Mouse (Mus musculus): ENCODE results near the gene Fgfr2. TPM values are rescaled to one million over a fixed set of nuclear protein-coding genes. Genes with fewer than 3 reads are reported as not detected.

Fgfr2 gene
- polyA plus RNA-seq, 1 experiment from 2014 or later, result 92.0 TPM

- no peaks in the 10 kb centered on the region for H3K27me3 ChIP-seq (ENCODE audit: control insufficient read depth, insufficient read depth, low read length)
- peaks cover 41% of the 10 kb centered on the region for H3K36me3 ChIP-seq (ENCODE audit: control insufficient read depth, insufficient read depth, low read length)
- H3K27ac ChIP-seq (ENCODE audit: low read depth, low read length), result no peak overlapping the region
- no peak overlapping the region for H3K4me2 ChIP-seq
- DNase-seq (ENCODE audit: low spot score, missing footprints) (no peak), ATAC-seq (ENCODE audit: low FRiP score) (no peak)
- H3K9me3 ChIP-seq (ENCODE audit: control insufficient read depth, low read length), result no peaks in the 10 kb centered on the region
- no peak overlapping the region for H3K9ac ChIP-seq (ENCODE audit: low read length)
- WGBS, result 86% methylated on average over 1 of the region's 1 CpGs
- H3K4me3 ChIP-seq (ENCODE audit: low read depth, low read length), result no peak overlapping the region
- no peaks in the 10 kb centered on the region for H3K4me1 ChIP-seq (ENCODE audit: control insufficient read depth, insufficient read depth, low read length)
Measured at GRCm38 (mm10) chr7:132880276-132880675, 242.9 kb downstream of the Fgfr2 start.

DNA sequence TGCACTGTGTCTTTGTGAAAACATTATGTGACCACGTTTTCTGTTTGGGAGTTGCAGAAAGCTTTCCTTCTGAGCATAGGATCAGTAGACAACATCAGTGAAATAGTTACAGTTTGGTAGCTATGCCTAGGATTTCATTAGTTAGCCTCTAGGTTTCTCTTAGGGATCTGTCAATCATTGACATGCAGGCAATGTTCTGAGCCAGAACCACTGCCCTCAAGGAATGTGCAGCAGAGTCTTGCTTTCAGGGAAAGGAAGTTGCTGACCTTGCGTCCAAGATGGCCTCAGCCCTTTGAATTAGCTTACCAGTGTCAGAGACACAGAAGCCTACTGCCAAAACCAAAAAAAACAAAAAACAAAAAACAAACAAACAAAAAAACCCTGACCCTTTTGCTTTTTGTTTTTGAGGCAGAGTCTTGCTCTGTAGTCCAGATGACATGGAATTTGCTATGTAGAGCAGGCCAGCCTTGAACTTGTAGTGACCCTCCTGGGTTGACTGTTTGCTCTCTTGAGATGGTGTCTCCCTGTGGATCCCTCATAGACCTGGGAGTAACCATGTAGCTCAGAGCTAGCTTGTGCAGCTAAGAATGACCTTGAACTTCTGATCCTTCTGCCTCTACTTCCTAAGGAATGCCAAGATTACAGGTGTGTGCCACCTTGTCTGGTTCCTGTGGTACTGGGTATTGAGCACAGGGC, 247.6 kb downstream of the Fgfr2 start:
- Histone ChIP-seq H3K4me1 (ENCODE audit: control insufficient read depth, insufficient read depth, low read length) (no peaks in the 10 kb centered on the region), H3K36me3 (ENCODE audit: control insufficient read depth, insufficient read depth, low read length) (peaks cover 33% of the 10 kb centered on the region), H3K9ac (ENCODE audit: low read length) (no peak overlapping the region), H3K4me2 (no peak overlapping the region), H3K9me3 (ENCODE audit: control insufficient read depth, low read length) (no peaks in the 10 kb centered on the region), H3K27ac (ENCODE audit: low read depth, low read length) (no peak overlapping the region), H3K4me3 (ENCODE audit: low read depth, low read length) (no peak overlapping the region), H3K27me3 (ENCODE audit: control insufficient read depth, insufficient read depth, low read length) (no peaks in the 10 kb centered on the region)
- no peak for ATAC-seq (ENCODE audit: low FRiP score)
- no peak for DNase-seq (ENCODE audit: low spot score, missing footprints)
- 93% methylated on average over 2 of the region's 2 CpGs for WGBS

- no peak overlapping the region for H3K27ac ChIP-seq (ENCODE audit: low read depth, low read length)
- WGBS, result 95% methylated on average over 2 of the region's 2 CpGs
Measured at GRCm38 (mm10) chr7:132873043-132873442, 250.1 kb downstream of the Fgfr2 start.

DNA sequence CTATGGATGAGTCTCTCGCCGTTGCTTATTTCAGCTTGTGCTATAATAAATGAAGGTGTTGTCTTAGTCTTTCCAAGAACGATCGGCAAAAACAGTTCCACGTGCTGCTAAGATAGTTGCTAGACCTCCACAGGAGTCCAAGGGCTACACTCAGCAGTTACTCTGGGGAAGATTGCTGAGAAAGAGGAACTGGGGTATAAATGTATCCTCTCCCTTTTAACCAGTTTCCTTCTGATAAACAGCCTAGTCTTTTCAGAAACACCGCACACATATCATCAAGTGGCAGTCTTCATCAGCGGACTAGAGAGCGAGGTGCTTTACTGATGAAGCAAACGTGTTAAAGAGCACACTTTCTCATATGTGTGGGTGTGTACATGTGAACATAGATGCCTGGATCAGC, 256.8 kb downstream of the Fgfr2 start:
- no peaks in the 10 kb centered on the region for H3K27me3 ChIP-seq (ENCODE audit: control insufficient read depth, insufficient read depth, low read length)
- ATAC-seq (ENCODE audit: low FRiP score), result no peak
- WGBS, result 94% methylated on average over 9 of the region's 9 CpGs
- no peaks in the 10 kb centered on the region for H3K4me1 ChIP-seq (ENCODE audit: control insufficient read depth, insufficient read depth, low read length)
- H3K36me3 ChIP-seq (ENCODE audit: control insufficient read depth, insufficient read depth, low read length), result no peaks in the 10 kb centered on the region; the same call in 1 of the 2 replicates
- no peak overlapping the region for H3K27ac ChIP-seq (ENCODE audit: low read depth, low read length)
- H3K9me3 ChIP-seq (ENCODE audit: control insufficient read depth, low read length), result no peaks in the 10 kb centered on the region
- H3K4me2 ChIP-seq, result no peak overlapping the region
- DNase-seq (ENCODE audit: low spot score, missing footprints), result no peak
- no peak overlapping the region for H3K4me3 ChIP-seq (ENCODE audit: low read depth, low read length)
- no peak overlapping the region for H3K9ac ChIP-seq (ENCODE audit: low read length)

More at GRCm38 (mm10) chr7:132873043-132873442, 250.1 kb downstream of the Fgfr2 start:
- Histone ChIP-seq H3K4me1 (ENCODE audit: control insufficient read depth, insufficient read depth, low read length) (no peaks in the 10 kb centered on the region), H3K36me3 (ENCODE audit: control insufficient read depth, insufficient read depth, low read length) (peaks cover 21% of the 10 kb centered on the region), H3K4me2 (no peak overlapping the region), H3K9me3 (ENCODE audit: control insufficient read depth, low read length) (no peaks in the 10 kb centered on the region), H3K9ac (ENCODE audit: low read length) (no peak overlapping the region), H3K27me3 (ENCODE audit: control insufficient read depth, insufficient read depth, low read length) (no peaks in the 10 kb centered on the region), H3K4me3 (ENCODE audit: low read depth, low read length) (no peak overlapping the region)
- no peak for DNase-seq (ENCODE audit: low spot score, missing footprints)
- ATAC-seq (ENCODE audit: low FRiP score), result no peak

GRCm38 (mm10) chr7:132859042-132859958, 263.9 kb downstream of the Fgfr2 start, which contains the start of gene Abraxas2:
TSS of gene Abraxas2 (plus strand) at chr7:132859225.
- H3K4me2 ChIP-seq, result peak within 1 kb of the TSS; percentile 75
- WGBS, result under 1% methylated on average over 53 of the region's 53 CpGs
- H3K9ac ChIP-seq (ENCODE audit: low read length), result peak within 1 kb of the TSS; percentile 88
- ATAC-seq (ENCODE audit: low FRiP score) (peak; percentile 96), DNase-seq (ENCODE audit: low spot score, missing footprints) (peak; percentile 98)
- H3K9me3 ChIP-seq (ENCODE audit: control insufficient read depth, low read length), result no peaks in the 10 kb centered on the region
- peak within 1 kb of the TSS; percentile 51 for H3K27ac ChIP-seq (ENCODE audit: low read depth, low read length)
- H3K27me3 ChIP-seq (ENCODE audit: control insufficient read depth, insufficient read depth, low read length), result no peaks in the 10 kb centered on the region
- peak within 1 kb of the TSS; percentile 96 for H3K4me3 ChIP-seq (ENCODE audit: low read depth, low read length)
- H3K4me1 ChIP-seq (ENCODE audit: control insufficient read depth, insufficient read depth, low read length), result peaks cover 7% of the 10 kb centered on the region
- no peaks in the 10 kb centered on the region for H3K36me3 ChIP-seq (ENCODE audit: control insufficient read depth, insufficient read depth, low read length)

DNA sequence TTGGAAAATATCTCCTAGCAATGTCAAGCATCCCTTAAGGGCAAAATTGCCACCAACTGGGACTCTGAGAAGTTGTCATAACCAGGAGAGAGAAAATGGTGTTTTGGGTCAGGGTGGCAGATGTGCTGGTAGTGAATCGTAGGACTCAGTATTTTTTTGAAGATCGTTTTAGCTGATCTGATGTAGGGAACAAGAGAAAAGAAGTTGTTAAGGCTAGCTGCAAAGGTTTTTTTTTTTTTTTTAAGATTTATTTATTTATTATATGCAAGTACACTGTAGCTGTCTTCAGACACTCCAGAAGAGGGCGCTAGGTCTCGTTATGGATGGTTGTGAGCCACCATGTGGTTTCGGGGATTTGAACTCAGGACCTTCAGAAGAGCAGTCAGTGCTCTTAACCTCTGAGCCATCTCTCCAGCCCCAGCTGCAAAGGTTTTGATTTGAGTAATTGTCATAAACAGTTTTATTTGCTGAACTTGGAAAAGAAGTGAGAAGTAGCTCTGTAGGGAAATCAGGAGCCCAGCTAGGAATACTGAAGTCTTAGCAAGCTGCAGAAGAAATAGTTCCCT, 265.0 kb downstream of the Fgfr2 start:
- no peak for DNase-seq (ENCODE audit: low spot score, missing footprints)
- H3K27me3 ChIP-seq (ENCODE audit: control insufficient read depth, insufficient read depth, low read length), result no peaks in the 10 kb centered on the region
- H3K4me2 ChIP-seq, result no peak overlapping the region
- no peaks in the 10 kb centered on the region for H3K9me3 ChIP-seq (ENCODE audit: control insufficient read depth, low read length)
- no peaks in the 10 kb centered on the region for H3K36me3 ChIP-seq (ENCODE audit: control insufficient read depth, insufficient read depth, low read length)
- H3K9ac ChIP-seq (ENCODE audit: low read length), result no peak overlapping the region
- H3K4me3 ChIP-seq (ENCODE audit: low read depth, low read length), result no peak overlapping the region
- 73% methylated on average over 5 of the region's 5 CpGs for WGBS
- ATAC-seq (ENCODE audit: low FRiP score), result no peak
- H3K4me1 ChIP-seq (ENCODE audit: control insufficient read depth, insufficient read depth, low read length), result peaks cover 7% of the 10 kb centered on the region
- H3K27ac ChIP-seq (ENCODE audit: low read depth, low read length), result no peak overlapping the region

DNA sequence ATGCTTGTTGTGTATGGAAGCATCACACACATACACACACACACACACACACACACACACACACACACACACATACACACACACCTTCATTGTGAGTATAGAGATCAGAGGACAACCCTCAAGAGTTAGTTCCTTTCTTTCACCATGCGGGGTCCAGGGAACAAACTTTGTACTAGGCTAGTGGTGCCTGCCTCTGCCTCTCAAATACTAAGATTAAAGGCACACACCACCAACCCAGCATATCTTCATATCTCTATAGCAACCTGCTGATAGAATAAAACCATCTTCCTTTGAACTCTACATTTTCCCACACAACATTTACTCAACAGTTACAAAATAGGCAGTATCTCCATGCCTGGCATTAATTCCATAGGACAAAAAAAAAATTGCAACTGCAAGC, 267.1 kb downstream of the Fgfr2 start:
- Histone ChIP-seq H3K9me3 (ENCODE audit: control insufficient read depth, low read length) (no peaks in the 10 kb centered on the region), H3K4me2 (no peak overlapping the region), H3K4me1 (ENCODE audit: control insufficient read depth, insufficient read depth, low read length) (peaks cover 13% of the 10 kb centered on the region), H3K9ac (ENCODE audit: low read length) (no peak overlapping the region), H3K4me3 (ENCODE audit: low read depth, low read length) (no peak overlapping the region), H3K27ac (ENCODE audit: low read depth, low read length) (no peak overlapping the region), H3K36me3 (ENCODE audit: control insufficient read depth, insufficient read depth, low read length) (no peaks in the 10 kb centered on the region), H3K27me3 (ENCODE audit: control insufficient read depth, insufficient read depth, low read length) (no peaks in the 10 kb centered on the region)
- WGBS, result 68% methylated on average over 1 of the region's 1 CpGs
- DNase-seq (ENCODE audit: low spot score, missing footprints) (no peak), ATAC-seq (ENCODE audit: low FRiP score) (no peak)

DNA sequence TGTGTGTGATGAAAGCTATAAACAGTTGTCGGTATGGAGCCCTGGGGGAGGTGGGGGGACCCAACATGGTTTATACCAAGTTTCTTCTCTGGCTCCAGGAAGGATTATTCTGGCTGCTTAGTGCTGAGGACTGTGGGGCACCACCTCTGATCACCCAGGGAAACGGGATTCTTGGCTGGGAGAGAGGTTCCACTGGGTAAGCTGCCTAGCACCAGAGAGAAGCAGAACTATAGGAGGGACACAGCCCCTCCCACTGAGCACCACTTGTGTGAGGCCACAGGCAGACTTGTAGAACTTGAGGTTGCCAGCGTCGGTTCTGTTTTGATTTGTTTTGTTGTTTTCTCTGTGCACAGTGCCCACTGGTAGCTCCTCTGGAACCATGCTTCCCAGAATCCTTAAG, 269.2 kb downstream of the Fgfr2 start:
- Histone ChIP-seq H3K4me1 (ENCODE audit: control insufficient read depth, insufficient read depth, low read length) (peaks cover 6% of the 10 kb centered on the region), H3K27ac (ENCODE audit: low read depth, low read length) (no peak overlapping the region), H3K4me2 (no peak overlapping the region), H3K27me3 (ENCODE audit: control insufficient read depth, insufficient read depth, low read length) (no peaks in the 10 kb centered on the region), H3K9me3 (ENCODE audit: control insufficient read depth, low read length) (no peaks in the 10 kb centered on the region), H3K36me3 (ENCODE audit: control insufficient read depth, insufficient read depth, low read length) (no peaks in the 10 kb centered on the region), H3K9ac (ENCODE audit: low read length) (no peak overlapping the region), H3K4me3 (ENCODE audit: low read depth, low read length) (no peak overlapping the region)
- DNase-seq (ENCODE audit: low spot score, missing footprints), result no peak
- ATAC-seq (ENCODE audit: low FRiP score), result no peak
- WGBS, result 69% methylated on average over 4 of the region's 4 CpGs

GRCm38 (mm10) chr7:132853361-132853760, 269.8 kb downstream of the Fgfr2 start:
- H3K4me2 ChIP-seq, result no peak overlapping the region
- H3K9ac ChIP-seq (ENCODE audit: low read length), result no peak overlapping the region
- H3K36me3 ChIP-seq (ENCODE audit: control insufficient read depth, insufficient read depth, low read length), result no peaks in the 10 kb centered on the region
- DNase-seq (ENCODE audit: low spot score, missing footprints) (no peak), ATAC-seq (ENCODE audit: low FRiP score) (no peak)
- H3K9me3 ChIP-seq (ENCODE audit: control insufficient read depth, low read length), result no peaks in the 10 kb centered on the region
- WGBS, result 89% methylated on average over 6 of the region's 6 CpGs
- H3K27ac ChIP-seq (ENCODE audit: low read depth, low read length), result no peak overlapping the region
- H3K4me1 ChIP-seq (ENCODE audit: control insufficient read depth, insufficient read depth, low read length), result peaks cover 6% of the 10 kb centered on the region
- no peaks in the 10 kb centered on the region for H3K27me3 ChIP-seq (ENCODE audit: control insufficient read depth, insufficient read depth, low read length)
- H3K4me3 ChIP-seq (ENCODE audit: low read depth, low read length), result no peak overlapping the region
